Mouse (Mus musculus): ENCODE measurements around the gene Ugp2.

- TF ChIP-seq CTCF (IDR thresholded peaks at IDR 0.05; ENCODE audit: low read depth): no peak
- TF ChIP-seq EP300 (IDR thresholded peaks at IDR 0.05; ENCODE audit: low read depth): peak; percentile 62; the same call in 1 of the 2 replicates
Measured at GRCm38 (mm10) chr11:21398464-21398863, 27.5 kb upstream of the Ugp2 start.
